Mouse (Mus musculus) olfactory bulb, adult 2 months (tissue): ENCODE measurements around the gene Atg10. TPM values are rescaled to one million over a fixed set of nuclear protein-coding genes. Genes with fewer than 3 reads are reported as not detected.

ENCODE experiments used
- H3K27ac ChIP-seq: fragments of 200-500 bp; 2 replicates; pipeline ENCODE4 v1.5.1; 2012; ENCODE audit warnings: low read depth, low read length; ENCODE audit not compliant: insufficient read depth
- H3K4me1 ChIP-seq: fragments of 200-500 bp; 2 replicates; pipeline ENCODE4 v1.6.1; 2012; ENCODE audit warnings: low read length; ENCODE audit not compliant: control insufficient read depth, insufficient read depth
- H3K4me3 ChIP-seq: fragments of 200-500 bp; 2 replicates; pipeline ENCODE4 v1.5.1; 2012; ENCODE audit warnings: mild to moderate bottlenecking, low read depth, low read length, moderate library complexity; ENCODE audit not compliant: insufficient read depth
- CTCF ChIP-seq: fragments of 200-500 bp; IDR thresholded peaks from 2 replicates; pipeline ENCODE4 v1.5.1; 2012; ENCODE audit warnings: low read depth, mild to moderate bottlenecking, low read length, moderate library complexity; ENCODE audit not compliant: insufficient read depth
- POLR2A ChIP-seq: fragments of 200-500 bp; IDR thresholded peaks from 2 replicates; pipeline ENCODE4 v1.6.1; 2012; ENCODE audit warnings: mild to moderate bottlenecking, low read depth, low read length, moderate library complexity; ENCODE audit not compliant: insufficient read depth
- WGBS: fragments of 180-500 bp; shearing (Covaris S2); methylation state at CpG from one replicate; pipeline ENCODE4 v1.1.7; 2018; 5-methylcytosine and 5-hydroxymethylcytosine counted together
- polyA plus RNA-seq: library from polyadenylated mRNA; stranded (reverse); fragments of >200 nt; gene quantifications from 2 replicates; pipeline ENCODE4 v1.2.4, GENCODE M21; 2012; ENCODE audit warnings: low replicate concordance; ENCODE audit not compliant: missing spikeins, insufficient read depth, insufficient read length

Atg10 gene
- polyA plus RNA-seq, 1 experiment: not detected

- H3K4me1 ChIP-seq: peaks cover 12% of the 10 kb centered on the region
- no peak overlapping the region for H3K4me3 ChIP-seq
- WGBS: 99% methylated on average over 8 of the region's 8 CpGs
- no peak for TF ChIP-seq POLR2A
- TF ChIP-seq CTCF: no peak
- H3K27ac ChIP-seq: no peak overlapping the region
Measured at GRCm38 (mm10) chr13:91180364-91180763, 43.4 kb downstream of the Atg10 start.

- H3K4me3 ChIP-seq: no peak overlapping the region
- 44% methylated on average over 8 of the region's 8 CpGs for WGBS
- peaks cover 12% of the 10 kb centered on the region for H3K4me1 ChIP-seq
- TF ChIP-seq POLR2A: no peak
- TF ChIP-seq CTCF: no peak
- H3K27ac ChIP-seq: no peak overlapping the region
Measured at GRCm38 (mm10) chr13:91179174-91179899, 44.4 kb downstream of the Atg10 start.

GRCm38 (mm10) chr13:91178428-91179160 lies 45.2 kb downstream of the Atg10 start:
- no peak for TF ChIP-seq CTCF
- no peak for TF ChIP-seq POLR2A
- Histone ChIP-seq H3K4me1 (peaks cover 12% of the 10 kb centered on the region), H3K27ac (no peak overlapping the region), H3K4me3 (no peak overlapping the region)
- WGBS: 32% methylated on average over 9 of the region's 9 CpGs

GRCm38 (mm10) chr13:91175347-91175746 lies 48.4 kb downstream of the Atg10 start:
- TF ChIP-seq CTCF: no peak
- TF ChIP-seq POLR2A: no peak
- WGBS: 82% methylated on average over 3 of the region's 3 CpGs
- Histone ChIP-seq H3K4me1 (peaks cover 12% of the 10 kb centered on the region), H3K27ac (no peak overlapping the region), H3K4me3 (no peak overlapping the region)

- Histone ChIP-seq H3K4me1 (peaks cover 3% of the 10 kb centered on the region; the same call in 1 of the 2 replicates), H3K4me3 (no peak overlapping the region), H3K27ac (no peak overlapping the region)
- WGBS: 68% methylated on average over 15 of the region's 15 CpGs
- TF ChIP-seq CTCF (no peak), POLR2A (no peak)
Measured at GRCm38 (mm10) chr13:91171766-91172491, 51.8 kb downstream of the Atg10 start.

- 67% methylated on average over 5 of the region's 5 CpGs for WGBS
- H3K4me1 ChIP-seq: peaks cover 3% of the 10 kb centered on the region; the same call in 1 of the 2 replicates
- TF ChIP-seq POLR2A (no peak), CTCF (no peak)
- H3K27ac ChIP-seq: no peak overlapping the region
- no peak overlapping the region for H3K4me3 ChIP-seq
Measured at GRCm38 (mm10) chr13:91171205-91171604, 52.6 kb downstream of the Atg10 start.

- H3K4me1 ChIP-seq: peaks cover 10% of the 10 kb centered on the region; the same call in 1 of the 2 replicates
- 77% methylated on average over 17 of the region's 17 CpGs for WGBS
- TF ChIP-seq CTCF (no peak), POLR2A (no peak)
Measured at GRCm38 (mm10) chr13:91169529-91170319, 54.0 kb downstream of the Atg10 start.

GRCm38 (mm10) chr13:91168486-91168885 lies 55.3 kb downstream of the Atg10 start:
- no peak overlapping the region for H3K4me3 ChIP-seq
- TF ChIP-seq POLR2A: no peak
- no peak for TF ChIP-seq CTCF
- no peak overlapping the region for H3K27ac ChIP-seq
- H3K4me1 ChIP-seq: peaks cover 10% of the 10 kb centered on the region; the same call in 1 of the 2 replicates
- WGBS: 89% methylated on average over 4 of the region's 4 CpGs

More at GRCm38 (mm10) chr13:91169529-91170319, 54.0 kb downstream of the Atg10 start:
- no peak overlapping the region for H3K27ac ChIP-seq
- H3K4me3 ChIP-seq: no peak overlapping the region
